Mouse (Mus musculus) left cerebral cortex, adult 11 months (tissue): ENCODE measurements around the gene Samt4.
"Not testable (repeated sequence)": the region's sequence is repeated elsewhere in the genome, so short reads cannot be mapped to it uniquely, and the experiment has no call there.

Experiments
- DNase-seq: peaks from one replicate; pipeline ENCODE4 v3.0.0; 2022; ENCODE audit warnings: low spot score

Samt4 gene

DNA sequence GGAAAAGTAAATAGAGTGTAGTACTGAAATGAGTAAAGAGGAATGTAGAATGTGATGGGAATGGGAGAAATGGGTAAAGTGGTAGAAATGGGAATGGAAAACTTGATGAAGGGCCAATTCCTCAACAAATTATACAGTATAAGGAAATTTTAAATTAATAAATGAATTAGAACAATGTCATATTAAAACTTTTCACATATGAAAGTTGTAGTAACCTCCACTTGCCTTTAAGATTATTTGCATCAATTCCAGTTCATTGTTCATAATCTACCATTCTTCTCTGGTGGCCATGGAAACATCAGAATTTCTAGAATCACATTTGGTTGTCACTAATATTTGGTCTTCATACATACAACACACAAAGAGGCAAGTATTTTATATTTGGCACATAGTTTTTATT is at the start of gene Samt4:
TSS of gene Samt4 (plus strand) at position 301 of the 400 bp plus-strand sequence.
- no peak for DNase-seq

DNA sequence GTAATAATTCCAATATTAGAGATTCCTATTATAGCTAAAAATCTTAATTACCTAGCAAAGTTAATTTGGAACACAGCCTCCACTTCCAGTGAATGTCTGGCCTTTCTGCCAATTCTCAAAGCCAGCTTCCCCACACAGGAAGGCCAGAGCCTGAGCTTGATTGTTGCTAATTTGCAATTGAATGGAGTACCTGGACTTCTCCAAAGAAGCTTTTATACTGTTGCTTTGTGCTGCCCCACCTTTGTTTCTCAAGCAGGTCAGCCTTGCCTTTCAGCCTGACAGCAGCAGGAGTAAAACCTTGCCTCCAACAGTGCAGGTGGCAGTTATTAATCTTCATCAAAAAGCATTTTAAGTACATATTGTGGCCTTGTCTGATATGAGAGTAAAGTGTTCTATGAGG is 38.1 kb upstream of the Samt4 start:
- DNase-seq, result not testable (repeated sequence)

DNA sequence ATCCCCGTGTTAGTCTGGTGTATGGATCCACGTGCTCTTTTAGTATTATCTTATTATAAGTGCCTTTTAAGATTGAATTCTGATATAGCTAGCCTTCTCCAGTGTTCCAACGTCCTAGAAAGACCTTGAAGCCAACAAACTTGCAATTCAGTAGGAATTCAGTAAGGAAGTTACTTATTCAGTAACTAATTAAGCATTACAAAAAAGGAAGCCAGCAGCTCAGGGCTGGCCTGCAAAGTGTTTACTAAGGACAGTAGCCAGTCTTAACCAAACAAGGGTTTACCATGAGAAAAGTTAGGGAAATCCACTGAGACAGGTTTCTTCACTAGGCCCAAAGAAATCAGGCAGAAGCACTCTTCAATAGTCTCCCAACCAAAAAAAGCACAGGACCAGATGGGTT is 13.4 kb upstream of the Samt4 start:
- not testable (repeated sequence) for DNase-seq
